In the genomic region with DNA sequence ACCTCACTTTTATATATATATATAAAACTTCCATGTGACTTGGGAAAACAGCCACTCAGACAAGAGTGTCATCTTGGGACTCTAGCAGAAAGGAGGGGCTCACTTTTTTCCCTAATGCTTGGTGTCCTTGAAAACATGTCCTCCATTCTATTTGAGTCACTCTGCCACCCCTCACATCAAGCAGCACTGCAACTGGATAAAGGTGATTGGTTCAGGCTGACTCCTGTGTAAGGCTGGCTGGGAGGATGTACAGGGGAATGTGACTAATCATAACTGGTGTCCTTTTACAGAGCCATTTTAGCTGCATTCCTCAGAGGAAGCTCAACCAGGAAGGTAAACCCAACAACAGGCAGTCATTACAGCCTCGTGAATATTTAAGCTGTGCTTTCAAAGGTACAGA, we compare ENCODE assay signal across 25 mouse cellular contexts.
A peak's percentile ranks its signal among the peaks of the same experiment; 100 is the strongest.
DNase-seq lines count a peak whose midpoint lies in the region; ATAC-seq lines count a peak whose summit lies in the region.
"Had no signal": no experiment of that assay in that cellular context is flagged by ENCODE, and none has a peak within 500 bp of the region (broad histone marks: within the 10 kb centered on the region; RNA-seq: fewer than 3 reads in every experiment).

No protein-coding gene starts in this region.

- intact Hi-C loops in heart, postnatal 36 days (cut with DNase I), result no loop called here
- intact Hi-C loops in heart, postnatal 25 days (cut with DNase I), result no loop called here

- peaks cover 80% of the 10 kb centered on the region for H3K4me1 ChIP-seq in heart, embryonic 11.5 days (ENCODE audit: control insufficient read depth, insufficient read depth, low read length)
- peaks cover 91% of the 10 kb centered on the region for H3K4me1 ChIP-seq in heart, embryonic 15.5 days (replicated peaks)

- no peak overlapping the region for H3K4me3 ChIP-seq in heart, embryonic 11.5 days (ENCODE audit: low read depth, low read length)
- no peak overlapping the region for H3K4me3 ChIP-seq in heart, embryonic 15.5 days
- H3K4me3 ChIP-seq: embryonic facial prominence, embryonic 15.5 days; erythroblast, embryonic 14.5 days; forebrain, embryonic 10.5 days; gastrocnemius, adult 2 months; hindbrain, embryonic 12.5 days had no signal

- H3K27me3 ChIP-seq in heart, embryonic 11.5 days (ENCODE audit: control insufficient read depth, insufficient read depth, low read length), result no peaks in the 10 kb centered on the region
- no peaks in the 10 kb centered on the region for H3K27me3 ChIP-seq in heart, embryonic 15.5 days
- H3K27me3 ChIP-seq: embryonic facial prominence, embryonic 15.5 days; hindbrain, embryonic 12.5 days had no signal

- no peaks in the 10 kb centered on the region for H3K9me3 ChIP-seq in heart, embryonic 11.5 days (replicated peaks; ENCODE audit: control insufficient read depth, low read length)
- no peaks in the 10 kb centered on the region for H3K9me3 ChIP-seq in heart, embryonic 15.5 days (replicated peaks)
- H3K9me3 ChIP-seq: embryonic facial prominence, embryonic 15.5 days; forebrain, embryonic 10.5 days; hindbrain, embryonic 12.5 days had no signal

- no peak for ATAC-seq in heart, embryonic 11.5 days (replicated peaks; ENCODE audit: insufficient number of reproducible peaks, low FRiP score, low TSS enrichment)
- ATAC-seq in heart, embryonic 15.5 days (replicated peaks; ENCODE audit: insufficient number of reproducible peaks, insufficient read depth, low FRiP score, low read depth), result no peak; the same call in 1 of the 2 replicates
- ATAC-seq: CD4-positive, CD25-positive, alpha-beta regulatory T cell, adult 4 months; forebrain, embryonic 14.5 days; hindbrain, embryonic 16.5 days; inflammation-experienced regulatory T-cells, adult 6 months; intestine, postnatal 0 days had no signal

- peak overlapping the region; percentile 46; the same call in 1 of the 2 replicates for H3K27ac ChIP-seq in heart, embryonic 11.5 days (ENCODE audit: low read depth, low read length)
- peak overlapping the region; percentile 57 for H3K27ac ChIP-seq in heart, embryonic 15.5 days
- H3K27ac ChIP-seq: embryonic facial prominence, embryonic 15.5 days; forebrain, embryonic 10.5 days; gastrocnemius, adult 2 months; hindbrain, embryonic 12.5 days had no signal

- no peak for DNase-seq in heart, postnatal 36 days
- no peak for DNase-seq in heart, postnatal 25 days (ENCODE audit: low spot score)
- DNase-seq in 3134 (ENCODE audit: extremely low read depth, insufficient read length, low spot score) (peak; percentile 29), NIH3T3 (ENCODE audit: low read depth) (peak; percentile 23)
- DNase-seq: adrenal gland, postnatal 10 days; B cell, adult 2 months; cerebellum, adult 11 months; cerebellum, adult 8-10 months; cerebellum, postnatal 14 days; embryo, embryonic 11 days; gastrocnemius, adult 2 months; gastrocnemius, postnatal 25 days; kidney, adult 8-10 months had no signal

- WGBS in heart, embryonic 11.5 days (ENCODE audit: insufficient replicate concordance), result 55% methylated on average over 1 of the region's 1 CpGs
- WGBS in heart, embryonic 15.5 days, result 52% methylated on average over 1 of the region's 1 CpGs

- no peaks in the 10 kb centered on the region for H3K36me3 ChIP-seq in heart, embryonic 11.5 days (ENCODE audit: control insufficient read depth, insufficient read depth, low read length)
- no peaks in the 10 kb centered on the region for H3K36me3 ChIP-seq in heart, embryonic 15.5 days
- H3K36me3 ChIP-seq: embryonic facial prominence, embryonic 15.5 days; forebrain, embryonic 10.5 days; G1E; hindbrain, embryonic 12.5 days had no signal

- H3K9ac ChIP-seq in heart, embryonic 11.5 days (ENCODE audit: low read depth, low read length), result no peak overlapping the region
- no peak overlapping the region for H3K9ac ChIP-seq in heart, embryonic 15.5 days
- H3K9ac ChIP-seq: embryonic facial prominence, embryonic 15.5 days; hindbrain, embryonic 12.5 days had no signal

- H3K4me2 ChIP-seq in heart, embryonic 11.5 days, result no peak overlapping the region
- H3K4me2 ChIP-seq in heart, embryonic 15.5 days, result no peak overlapping the region
- H3K4me2 ChIP-seq: embryonic facial prominence, embryonic 15.5 days; hindbrain, embryonic 12.5 days had no signal

Comparison
In these comparisons a context has a peak if more than half of its experiments do, and no peak if none do; other contexts are left out.
1. DNase-seq: peak in 3134 (single experiment) and NIH3T3 (single experiment); none in heart, postnatal 36 days (0 of 2) and heart, postnatal 25 days (single experiment).